Mouse (Mus musculus) erythroblast, embryonic 14.5 days (primary cell): ENCODE measurements around the gene Spo11. TPM values are rescaled to one million over a fixed set of nuclear protein-coding genes. Genes with fewer than 3 reads are reported as not detected.

Experiments
- H3K27me3 ChIP-seq: 2 replicates; pipeline ENCODE4 v1.6.1; 2012; ENCODE audit warnings: inconsistent platforms; ENCODE audit not compliant: control insufficient read depth
- H3K36me3 ChIP-seq: 2 replicates; pipeline ENCODE4 v1.6.1; 2012; ENCODE audit warnings: mild to moderate bottlenecking, inconsistent platforms; ENCODE audit not compliant: control insufficient read depth
- H3K4me1 ChIP-seq: 2 replicates; pipeline ENCODE4 v1.6.1; 2012; ENCODE audit warnings: inconsistent platforms; ENCODE audit not compliant: control insufficient read depth
- H3K4me3 ChIP-seq: replicated peaks from 2 replicates; pipeline ENCODE3; 2012; ENCODE audit warnings: moderate library complexity, mild to moderate bottlenecking, inconsistent platforms
- H3K9me3 ChIP-seq: 2 replicates; pipeline ENCODE4 v1.6.1; 2012; ENCODE audit warnings: low read length, inconsistent platforms, mixed read lengths; ENCODE audit not compliant: control insufficient read depth
- GATA1 ChIP-seq: IDR thresholded peaks from 2 replicates; pipeline ENCODE4 v1.6.1; 2012; ENCODE audit warnings: low read length, inconsistent platforms, mixed read lengths
- TAL1 ChIP-seq: IDR thresholded peaks from 3 replicates; pipeline ENCODE4 v1.6.1; 2012; ENCODE audit warnings: low read length, inconsistent platforms, mixed read lengths
- polyA plus RNA-seq: library from polyadenylated mRNA; stranded (reverse); fragments of >175 nt; gene quantifications from 2 replicates; pipeline ENCODE4 v1.2.3, GENCODE M21; 2012

Gene Spo11
- polyA plus RNA-seq, result 0.02 TPM in 1 of 2 replicates, not detected in the other

GRCm38 (mm10) chr2:172977409-172978130 lies at the start of gene Spo11:
Gene Spo11 (plus strand): TSS chr2:172977700.
- no peak within 1 kb of the TSS for H3K4me3 ChIP-seq
- no peaks in the 10 kb centered on the region; the same call in 1 of the 2 replicates for H3K9me3 ChIP-seq
- peaks cover 3% of the 10 kb centered on the region; the same call in 1 of the 2 replicates for H3K27me3 ChIP-seq
- TF ChIP-seq TAL1 (no peak), GATA1 (no peak)
- H3K4me1 ChIP-seq, result peaks cover 2% of the 10 kb centered on the region; the same call in 1 of the 2 replicates
- H3K36me3 ChIP-seq, result no peaks in the 10 kb centered on the region

GRCm38 (mm10) chr2:172929905-172930436 lies 47.5 kb upstream of the Spo11 start:
- H3K4me1 ChIP-seq, result no peaks in the 10 kb centered on the region
- H3K4me3 ChIP-seq, result no peak overlapping the region
- H3K9me3 ChIP-seq, result no peaks in the 10 kb centered on the region
- TF ChIP-seq TAL1, result no peak
- TF ChIP-seq GATA1, result no peak
- peaks cover 29% of the 10 kb centered on the region for H3K27me3 ChIP-seq
- H3K36me3 ChIP-seq, result no peaks in the 10 kb centered on the region

- no peaks in the 10 kb centered on the region for H3K9me3 ChIP-seq
- TF ChIP-seq GATA1 (no peak), TAL1 (no peak)
- H3K4me1 ChIP-seq, result no peaks in the 10 kb centered on the region
- H3K36me3 ChIP-seq, result no peaks in the 10 kb centered on the region
- no peak overlapping the region for H3K4me3 ChIP-seq
- H3K27me3 ChIP-seq, result peaks cover 43% of the 10 kb centered on the region
Measured at GRCm38 (mm10) chr2:172931137-172931898, 46.2 kb upstream of the Spo11 start.

DNA sequence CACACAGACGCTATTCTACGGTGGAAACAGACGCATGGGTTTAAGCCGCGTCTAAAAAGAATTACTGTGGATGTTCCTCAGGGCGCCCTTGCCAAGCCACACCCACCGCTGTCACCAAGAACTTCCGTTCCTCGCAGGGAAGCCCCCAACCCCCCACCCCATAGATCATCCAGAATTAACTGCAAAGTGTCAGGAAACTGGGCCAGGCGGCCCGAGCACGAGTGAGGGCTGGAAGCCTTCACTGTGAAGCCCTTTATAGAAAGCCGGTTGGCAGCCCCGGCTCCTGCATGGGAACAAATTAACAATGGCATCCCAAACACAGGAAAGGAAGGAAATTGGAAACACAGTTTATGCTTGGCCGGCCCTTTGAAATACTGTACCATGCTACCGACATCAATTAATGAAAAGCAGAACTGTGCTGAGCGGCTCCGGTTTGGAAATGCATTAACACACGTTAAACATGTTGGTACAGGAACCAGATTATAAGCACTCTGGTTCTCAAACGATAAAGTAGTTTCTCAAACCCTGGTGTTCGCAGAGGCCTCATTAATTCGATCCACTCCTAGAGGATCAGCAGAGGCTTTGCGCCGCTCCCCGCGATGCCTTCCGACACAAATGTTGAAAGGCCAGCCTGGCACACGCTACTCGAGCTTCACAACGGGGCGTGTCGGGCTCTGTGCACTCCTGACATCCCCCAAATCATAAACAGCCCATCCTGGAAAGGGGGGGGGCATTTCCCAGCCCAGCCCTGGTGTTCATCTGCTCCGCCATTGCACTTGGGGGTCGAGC lies 43.7 kb upstream of the Spo11 start:
- Histone ChIP-seq H3K4me3 (no peak overlapping the region), H3K36me3 (no peaks in the 10 kb centered on the region), H3K4me1 (no peaks in the 10 kb centered on the region), H3K9me3 (no peaks in the 10 kb centered on the region), H3K27me3 (peaks cover 68% of the 10 kb centered on the region)
- TF ChIP-seq TAL1 (no peak), GATA1 (no peak)

GRCm38 (mm10) chr2:172934420-172934788 lies 43.1 kb upstream of the Spo11 start:
- H3K9me3 ChIP-seq, result no peaks in the 10 kb centered on the region
- no peaks in the 10 kb centered on the region for H3K4me1 ChIP-seq
- no peak overlapping the region for H3K4me3 ChIP-seq
- H3K36me3 ChIP-seq, result no peaks in the 10 kb centered on the region
- TF ChIP-seq GATA1 (no peak), TAL1 (no peak)
- H3K27me3 ChIP-seq, result peaks cover 74% of the 10 kb centered on the region

GRCm38 (mm10) chr2:172934891-172935740 lies 42.4 kb upstream of the Spo11 start:
- no peak overlapping the region for H3K4me3 ChIP-seq
- no peaks in the 10 kb centered on the region for H3K4me1 ChIP-seq
- peaks cover 81% of the 10 kb centered on the region for H3K27me3 ChIP-seq
- H3K36me3 ChIP-seq, result no peaks in the 10 kb centered on the region
- TF ChIP-seq GATA1, result no peak
- TF ChIP-seq TAL1, result no peak
- no peaks in the 10 kb centered on the region for H3K9me3 ChIP-seq

- Histone ChIP-seq H3K27me3 (peaks cover 89% of the 10 kb centered on the region), H3K4me3 (no peak overlapping the region), H3K36me3 (no peaks in the 10 kb centered on the region), H3K9me3 (no peaks in the 10 kb centered on the region), H3K4me1 (no peaks in the 10 kb centered on the region)
- TF ChIP-seq GATA1, result no peak
- no peak for TF ChIP-seq TAL1
Measured at GRCm38 (mm10) chr2:172935776-172936562, 41.5 kb upstream of the Spo11 start.
